Mouse (Mus musculus): ENCODE measurements around the gene Srxn1. TPM values are rescaled to one million over a fixed set of nuclear protein-coding genes. Genes with fewer than 3 reads are reported as not detected.

Gene Srxn1
- total RNA-seq, 2 experiments from 2014 or later: 67.2 to 75.2 TPM

DNA sequence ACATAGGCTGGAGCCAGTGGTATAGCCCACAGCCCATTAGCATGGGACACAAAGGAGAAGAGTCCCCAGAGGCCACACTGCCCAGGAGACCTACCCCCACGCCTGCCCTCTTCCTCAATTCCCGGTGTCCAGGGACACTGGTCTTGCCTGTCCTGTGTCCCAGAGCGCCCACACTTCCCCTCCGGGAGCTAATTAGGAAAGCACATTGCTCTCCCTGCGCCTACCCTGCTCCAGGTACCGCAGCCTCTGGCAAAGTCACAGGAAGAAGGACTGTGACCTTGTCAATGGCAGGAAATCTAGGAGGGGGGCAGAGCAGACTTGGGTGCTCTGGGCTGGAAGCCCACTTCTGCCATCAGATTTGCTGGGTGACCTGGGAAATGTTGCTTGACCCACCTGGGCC lies 45.1 kb downstream of the Srxn1 start:
- no peak for DNase-seq (ENCODE audit: extremely low spot score in 1 of 2, low spot score in 1 of 2)

DNA sequence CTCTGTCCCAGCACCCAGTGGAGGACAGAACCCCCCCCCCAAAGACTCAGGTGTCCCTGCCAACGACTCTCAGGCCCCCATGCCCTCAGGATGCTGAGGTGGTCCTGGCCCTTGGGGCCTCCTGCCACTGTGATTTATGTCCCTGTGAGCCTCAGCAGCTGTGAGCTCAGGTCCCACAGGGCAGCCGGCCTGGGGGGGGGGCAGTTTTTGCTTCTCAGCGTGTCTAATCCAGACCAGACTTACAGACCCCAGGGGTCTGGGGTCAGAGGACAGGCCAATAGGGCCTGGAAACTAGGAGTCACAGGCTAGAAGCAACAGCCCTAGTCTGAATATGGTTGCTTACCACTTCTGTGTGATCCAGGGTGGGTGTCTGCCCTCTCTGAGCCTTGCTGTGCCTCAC lies 48.0 kb downstream of the Srxn1 start:
- no peak for DNase-seq (ENCODE audit: extremely low spot score in 1 of 2, low spot score in 1 of 2)

DNA sequence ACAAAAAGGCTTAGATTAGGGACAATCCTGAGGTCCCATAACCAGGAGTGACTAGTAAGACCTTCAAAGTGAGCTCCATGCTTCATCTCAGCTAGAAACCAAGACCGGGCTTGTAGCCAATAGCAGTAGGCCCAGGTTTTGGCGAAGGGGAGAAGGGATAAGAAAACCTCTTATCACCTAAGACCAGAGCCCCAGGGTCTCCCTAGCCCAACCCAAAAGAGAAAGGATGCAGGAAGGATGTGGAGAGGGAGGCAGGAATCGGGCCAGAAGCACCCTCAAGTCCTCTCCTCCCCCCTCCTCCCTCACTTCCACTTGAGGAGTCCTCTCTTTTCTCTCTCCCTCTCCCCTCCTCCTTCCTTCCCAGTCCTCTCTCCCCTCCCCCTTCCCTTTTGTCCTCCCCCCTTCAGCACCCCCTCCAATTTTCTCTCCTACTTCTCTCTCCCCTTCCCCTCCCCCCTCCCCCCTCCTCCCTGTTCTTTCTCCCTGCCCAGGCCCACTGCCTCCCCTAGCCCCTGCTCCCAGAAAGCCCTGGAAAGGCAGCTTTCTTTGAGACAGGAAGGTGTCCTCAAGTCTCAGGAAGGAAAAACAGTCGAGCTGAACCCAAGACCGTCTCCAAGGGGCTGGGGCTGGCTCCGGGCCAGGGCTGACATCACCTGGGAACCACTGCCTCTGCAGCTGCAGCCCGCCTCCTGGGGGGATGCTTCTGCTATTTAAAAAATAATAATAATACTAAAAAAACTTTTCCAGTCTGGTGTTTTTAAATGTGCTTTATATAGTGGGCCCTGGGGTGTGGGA lies 50.3 kb downstream of the Srxn1 start:
- no peak for DNase-seq (ENCODE audit: extremely low spot score in 1 of 2, low spot score in 1 of 2)

DNA sequence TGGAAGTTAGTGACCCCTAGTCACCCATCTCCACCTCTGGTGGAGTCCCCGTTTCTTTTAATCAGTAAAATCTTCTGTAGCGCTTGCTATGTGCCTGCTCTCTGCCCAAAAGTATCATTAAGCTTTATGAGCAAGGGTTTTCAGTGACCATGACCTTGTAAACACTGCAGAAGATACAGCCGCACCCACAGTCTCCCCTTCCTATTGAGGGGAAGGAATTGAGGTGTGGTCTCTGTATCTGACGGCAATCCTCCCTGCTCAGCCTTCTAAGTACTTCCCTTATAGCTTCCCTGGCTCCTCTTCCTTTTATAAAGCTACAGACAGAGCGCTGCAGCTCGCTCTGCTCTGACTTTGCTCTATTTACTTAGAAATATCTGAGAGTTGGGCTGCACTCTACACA lies 51.2 kb downstream of the Srxn1 start:
- DNase-seq (ENCODE audit: extremely low spot score in 1 of 2, low spot score in 1 of 2): no peak

DNA sequence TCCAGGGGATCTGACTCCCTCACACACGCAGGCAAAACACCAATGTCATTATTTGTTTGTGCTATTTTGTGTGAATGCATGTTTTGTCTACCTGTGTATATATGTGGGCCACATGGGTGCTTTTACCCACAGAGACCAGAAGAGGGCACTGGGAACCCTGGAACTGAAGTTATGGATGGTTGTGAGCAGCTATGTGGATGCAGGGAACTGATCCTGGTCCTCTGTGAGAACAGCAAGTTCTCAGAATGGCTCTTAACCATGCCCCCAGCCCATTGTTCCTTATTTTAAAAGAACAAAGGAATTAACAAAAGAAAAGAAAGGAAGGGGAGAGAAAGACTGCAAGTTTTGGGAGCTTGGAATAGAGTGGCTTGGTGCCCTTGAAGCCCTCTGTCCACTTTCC lies 54.2 kb downstream of the Srxn1 start:
- no peak for DNase-seq (ENCODE audit: extremely low spot score in 1 of 2, low spot score in 1 of 2)

Other genes with a start within 250 kb of the Srxn1 start
- under 1 TPM; 0.30 to 0.96 TPM for gene Angpt4, start 194.3 kb upstream of the Srxn1 start, total RNA-seq (2021)
- gene Fam110a, start 125.3 kb upstream of the Srxn1 start, total RNA-seq (2021): 1 to 10 TPM; 7.7 to 8.5 TPM
- gene Slc52a3, start 109.0 kb upstream of the Srxn1 start, total RNA-seq (2021): 1 to 10 TPM; 2.6 TPM
- gene Scrt2, start 24.0 kb upstream of the Srxn1 start, total RNA-seq (2021): 10 to 100 TPM; 21.1 to 23.1 TPM
- gene Tcf15, start 38.0 kb downstream of the Srxn1 start, total RNA-seq (2021): 1 to 10 TPM; 4.3 to 4.7 TPM
- gene Csnk2a1, start 121.3 kb downstream of the Srxn1 start, total RNA-seq (2021): 10 to 100 TPM; 93.6 to 98.6 TPM
- 10 to 100 TPM; 56.1 to 58.2 TPM for gene Tbc1d20, start 188.3 kb downstream of the Srxn1 start, total RNA-seq (2021)
- gene Rbck1, start 227.1 kb downstream of the Srxn1 start, total RNA-seq (2021): 100 to 1,000 TPM in 1 of 2 experiments, 10 to 100 TPM in 1; 96.3 to 110 TPM
- under 1 TPM; 0.23 to 0.39 TPM for gene Trib3, start 238.5 kb downstream of the Srxn1 start, total RNA-seq (2021)